Mouse (Mus musculus): ENCODE data around the gene Borcs7. TPM values are rescaled to one million over a fixed set of nuclear protein-coding genes. Genes with fewer than 3 reads are reported as not detected.

Borcs7 gene
- polyA plus RNA-seq, 1 experiment from 2014 or later: 15.5 TPM

Other genes starting within 250 kb of the Borcs7 start
- 19.5 and 20.9 TPM in 2 replicates for gene Trim8, start 188.2 kb upstream of the Borcs7 start, polyA plus RNA-seq (2016; fragmentation: Nextera tagmentation; extraction: Ambion mirVana)
- 196 and 200 TPM in 2 replicates for gene Arl3, start 116.7 kb upstream of the Borcs7 start, polyA plus RNA-seq (2016; fragmentation: Nextera tagmentation; extraction: Ambion mirVana)
- gene Sfxn2, start 116.5 kb upstream of the Borcs7 start, polyA plus RNA-seq (2016; fragmentation: Nextera tagmentation; extraction: Ambion mirVana): 21.0 and 22.6 TPM in 2 replicates
- 50.8 and 57.3 TPM in 2 replicates for gene Wbp1l, start 90.8 kb upstream of the Borcs7 start, polyA plus RNA-seq (2016; fragmentation: Nextera tagmentation; extraction: Ambion mirVana)
- gene Cyp17a1, start 16.7 kb upstream of the Borcs7 start, polyA plus RNA-seq (2016; fragmentation: Nextera tagmentation; extraction: Ambion mirVana): not detected in 2 replicates
- 31.8 and 32.6 TPM in 2 replicates for gene As3mt, start 17.6 kb downstream of the Borcs7 start, polyA plus RNA-seq (2016; fragmentation: Nextera tagmentation; extraction: Ambion mirVana)
- 2.3 and 3.0 TPM in 2 replicates for gene Cnnm2, start 71.7 kb downstream of the Borcs7 start, polyA plus RNA-seq (2016; fragmentation: Nextera tagmentation; extraction: Ambion mirVana)

Data from embryonic facial prominence, embryonic 10.5 days (tissue).